Mouse (Mus musculus) monocyte, adult 5-6 weeks (primary cell): ENCODE data around the gene Derl3. TPM values are rescaled to one million over a fixed set of nuclear protein-coding genes. Genes with fewer than 3 reads are reported as not detected.
"Not testable (repeated sequence)": the region's sequence is repeated elsewhere in the genome, so short reads cannot be mapped to it uniquely, and the experiment has no call there.

Experiments
- ATAC-seq: fragments of 153-309, 156-312 bp; replicated peaks from 2 replicates; pipeline ENCODE4 v1.8.0; 2017; ENCODE audit warnings: mild to moderate bottlenecking; ENCODE audit not compliant: low TSS enrichment, insufficient number of reproducible peaks, severe bottlenecking, poor library complexity, low FRiP score
- total RNA-seq: library from RNA; stranded (forward); fragments of 200-1000, 200-491, 200-594 nt; gene quantifications from 3 replicates; pipeline ENCODE4 v1.2.3, GENCODE M21; 2017

Derl3 gene
- total RNA-seq, 1 experiment from 2014 or later, result 2.7 TPM

DNA sequence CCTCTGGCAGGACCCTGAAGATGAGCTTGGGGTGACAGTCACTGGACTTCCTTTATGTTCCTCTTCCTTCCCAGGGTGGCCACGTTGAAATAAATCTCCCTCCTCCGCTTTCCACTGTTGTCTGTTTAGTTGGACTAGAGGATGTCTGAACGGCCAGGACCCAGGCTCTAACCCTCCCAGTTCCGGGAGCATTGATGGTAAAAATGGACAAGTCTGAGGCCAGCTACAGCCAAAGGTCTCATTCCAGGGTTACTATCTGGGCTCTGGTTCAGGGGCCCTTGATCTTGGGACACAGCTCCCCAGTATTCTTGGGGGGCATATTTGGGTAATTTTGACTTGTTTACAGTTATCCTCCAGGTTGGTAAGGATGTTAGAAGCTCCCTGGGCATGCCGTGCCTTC lies 31.6 kb upstream of the Derl3 start:
- ATAC-seq, result no peak

DNA sequence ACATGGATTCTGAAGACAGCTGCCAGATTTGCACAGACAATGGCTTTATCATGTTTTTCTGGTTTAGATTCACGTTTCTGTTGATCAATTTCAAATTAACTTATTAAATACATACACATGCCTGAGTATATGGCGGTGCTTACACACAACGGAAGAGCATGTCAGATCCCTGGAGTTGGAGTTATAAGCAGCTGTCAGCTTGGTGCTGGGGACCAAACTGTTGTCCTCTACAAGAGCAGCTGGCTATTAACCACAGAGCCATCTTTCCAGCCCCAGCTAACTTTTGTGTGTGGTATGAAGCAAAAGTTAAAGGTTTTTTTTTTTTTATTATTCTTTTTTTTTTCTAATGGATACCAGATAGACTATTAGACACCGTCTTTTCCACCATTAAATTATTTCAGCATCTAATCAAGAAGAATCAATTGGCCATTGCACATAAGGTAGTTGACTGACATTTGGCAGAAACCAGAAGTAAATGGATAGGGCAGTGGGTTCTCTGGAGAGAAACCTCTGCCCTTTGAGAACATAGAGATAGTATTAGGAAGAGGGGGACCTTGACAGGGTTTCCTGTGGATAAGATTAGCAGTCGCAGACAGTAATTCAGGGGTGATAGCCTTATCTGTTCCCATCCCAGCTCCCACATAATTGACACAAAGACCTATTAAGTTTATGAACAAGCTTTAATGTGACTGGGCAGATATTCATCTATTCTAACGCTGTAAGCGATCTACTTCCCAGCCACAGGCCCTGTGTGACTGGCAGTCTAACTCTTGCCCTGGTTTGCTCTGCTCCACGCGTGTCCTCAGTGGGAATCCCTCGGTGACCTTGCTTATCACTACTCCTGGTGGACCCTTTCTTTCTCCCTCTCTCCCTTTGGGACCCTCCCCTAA lies 20.9 kb upstream of the Derl3 start:
- no peak for ATAC-seq

DNA sequence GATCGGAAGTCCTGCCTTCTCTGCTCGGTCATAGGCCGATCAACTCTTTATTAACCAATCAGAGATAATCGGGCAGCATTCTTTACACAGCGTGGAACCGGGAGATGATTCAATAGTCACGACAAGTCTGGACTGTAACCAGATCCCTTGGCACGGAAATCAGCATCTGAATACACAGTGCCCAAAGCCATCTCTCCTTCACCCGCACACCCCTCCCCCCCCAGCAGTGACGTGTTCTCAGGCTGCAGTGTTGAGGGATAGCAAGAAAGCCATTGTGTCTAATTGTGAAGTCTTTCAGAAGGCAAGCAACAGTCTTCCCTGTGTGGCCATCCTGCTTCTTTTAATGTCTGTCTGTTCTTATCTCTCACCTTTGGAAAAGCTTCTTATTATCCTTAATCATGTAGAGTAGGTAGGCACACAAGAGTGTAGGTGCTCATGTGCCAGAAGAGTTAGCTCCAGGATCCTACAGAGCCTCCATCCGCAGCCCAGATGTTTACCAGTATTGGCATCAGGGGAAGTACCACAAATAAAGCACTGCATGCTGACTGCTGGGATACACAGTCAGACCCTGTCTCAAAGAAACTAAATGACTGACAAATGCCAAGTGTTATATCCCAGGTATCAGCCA lies 20.2 kb upstream of the Derl3 start:
- ATAC-seq, result peak; percentile 34; the same call in 1 of the 2 replicates

DNA sequence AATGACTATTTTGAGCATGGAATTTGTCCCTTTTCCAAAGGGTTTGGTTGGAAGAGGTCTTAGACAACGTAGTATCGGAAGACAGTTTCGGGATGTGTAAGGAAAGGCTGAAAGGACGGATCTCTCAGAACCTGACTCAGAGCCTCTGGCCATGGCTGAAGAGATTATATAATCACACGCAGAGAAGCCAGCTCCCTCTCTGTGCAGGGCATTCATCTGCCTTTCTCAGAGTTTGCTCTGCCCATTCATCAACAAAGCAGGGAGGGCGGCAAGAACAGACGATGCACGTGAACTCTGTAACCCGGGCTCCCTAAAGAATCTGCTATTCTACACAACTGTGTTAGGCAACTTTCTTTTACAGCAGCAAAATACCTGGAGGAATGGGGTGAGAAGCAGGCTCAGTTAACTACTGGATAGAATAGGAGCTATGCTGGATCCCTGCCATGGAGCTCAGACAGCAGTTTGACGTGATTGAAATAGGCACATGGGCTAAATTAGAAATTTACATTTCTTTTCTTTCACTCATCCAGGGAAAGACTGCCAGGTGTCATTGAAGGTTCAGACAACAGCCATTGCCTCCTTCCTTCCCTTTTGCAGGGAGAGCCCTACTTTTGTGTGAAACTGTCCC lies 19.6 kb upstream of the Derl3 start:
- ATAC-seq, result no peak

DNA sequence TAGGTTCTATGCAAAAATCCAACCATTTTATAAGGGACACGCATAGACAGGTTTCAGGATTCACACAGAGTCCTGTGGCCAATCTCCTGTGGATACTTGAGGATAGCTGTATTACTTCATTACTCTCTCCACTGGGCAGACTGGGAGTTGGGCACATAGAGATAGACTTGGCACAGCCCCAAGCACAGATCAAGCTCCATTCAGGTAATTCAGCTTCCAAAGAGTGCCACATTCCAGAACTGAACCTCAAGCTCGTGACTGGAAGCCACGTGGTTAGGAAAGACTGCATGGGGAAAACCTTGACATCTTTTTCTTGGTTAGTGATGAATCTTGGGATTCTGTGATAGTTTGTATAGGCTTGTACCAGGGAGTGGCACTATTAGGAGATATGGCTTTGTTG lies 14.4 kb upstream of the Derl3 start:
- no peak for ATAC-seq

DNA sequence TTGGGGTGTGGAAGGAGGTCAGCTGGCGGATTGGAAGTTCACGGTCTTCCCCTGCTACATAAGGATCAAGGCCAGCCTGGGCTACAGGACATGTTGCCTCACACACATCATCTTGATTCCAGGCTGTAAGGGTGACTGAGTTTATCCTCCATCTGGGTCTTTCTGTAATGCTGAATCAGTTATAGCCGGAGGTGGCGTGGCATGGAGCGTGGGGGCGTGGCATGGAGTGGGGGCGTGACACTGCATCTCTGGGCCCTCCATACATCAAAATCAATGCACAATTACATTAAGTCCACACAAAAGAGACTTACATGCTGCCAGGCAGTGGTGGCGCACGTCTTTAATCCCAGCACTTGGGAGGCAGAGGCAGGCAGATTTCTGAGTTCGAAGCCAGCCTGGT lies 12.9 kb upstream of the Derl3 start:
- ATAC-seq, result no peak

DNA sequence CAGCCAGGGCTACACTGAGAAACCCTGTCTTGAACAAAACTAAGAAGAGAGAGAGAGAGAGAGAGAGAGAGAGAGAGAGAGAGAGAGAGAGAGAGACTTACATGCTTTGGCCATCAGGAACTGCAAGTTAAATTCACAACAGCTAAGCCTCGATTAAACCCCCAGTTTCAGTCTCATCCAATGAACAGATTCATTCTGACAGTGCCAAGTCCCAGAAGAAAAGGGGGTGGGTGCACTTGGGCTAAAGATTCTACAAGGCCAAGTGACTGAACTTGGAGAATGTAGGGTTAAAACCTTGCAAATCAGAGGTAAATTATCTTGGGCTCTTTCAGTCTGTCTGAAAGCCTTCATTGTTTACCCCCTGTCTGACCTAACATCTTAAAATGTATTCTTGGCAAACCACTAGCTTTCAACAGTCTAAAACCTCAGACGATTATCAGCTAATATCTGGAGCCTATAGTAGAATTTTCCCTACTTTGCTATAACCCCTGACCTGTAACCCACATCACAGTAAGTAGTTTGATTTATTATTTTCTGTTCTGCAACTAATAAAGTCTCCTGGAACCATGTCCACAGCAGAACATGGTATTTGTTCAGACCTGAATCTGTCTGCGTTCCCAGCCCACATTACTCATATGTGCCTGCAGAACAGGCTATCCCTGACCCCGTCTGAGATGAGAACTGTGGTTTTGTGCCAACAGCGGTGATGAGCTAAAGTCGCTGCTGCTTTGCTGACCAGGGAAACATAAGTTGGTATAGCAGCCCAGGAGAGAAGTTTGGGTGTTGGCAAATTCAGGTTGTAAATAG lies 12.2 kb upstream of the Derl3 start:
- ATAC-seq, result no peak

DNA sequence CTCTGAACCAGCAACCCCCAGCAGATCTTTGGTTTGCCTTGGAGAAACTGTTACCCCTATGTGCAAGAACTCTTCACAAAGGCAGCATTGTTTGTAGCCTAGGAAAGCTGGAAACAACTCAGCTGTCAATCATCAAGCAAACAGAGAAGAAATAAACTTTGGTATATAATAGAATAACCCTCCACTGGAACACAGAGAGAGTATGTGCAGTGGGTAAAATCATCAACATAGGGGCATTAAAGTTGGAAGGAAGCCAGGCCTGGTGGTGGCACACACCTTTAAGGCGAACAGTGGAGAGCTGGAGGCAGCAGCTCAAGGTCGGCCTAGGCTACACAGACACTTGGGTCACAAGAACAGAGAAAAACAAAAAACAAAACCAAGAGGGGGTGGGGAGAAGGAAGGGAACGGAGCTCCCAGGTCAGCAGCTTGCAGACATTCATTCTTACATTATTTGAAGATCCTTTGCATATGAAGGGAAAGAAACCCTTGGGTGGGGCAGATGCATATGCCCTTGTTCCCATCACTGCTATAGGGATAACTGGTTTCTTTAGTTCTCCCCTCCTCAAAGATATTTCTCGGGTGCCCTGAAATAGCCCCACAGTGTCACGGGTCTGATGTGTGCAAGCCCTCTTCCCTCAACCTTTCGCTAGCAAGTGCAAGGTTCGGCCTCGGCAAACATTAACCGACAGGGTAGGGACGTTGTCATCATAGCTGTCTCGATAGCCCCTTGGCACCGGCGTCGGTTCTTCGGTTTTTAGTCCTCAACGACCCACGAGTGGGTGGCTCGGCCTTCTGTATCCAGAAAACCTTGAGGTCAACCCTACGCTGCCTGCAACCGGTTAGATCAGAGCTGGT lies 11.4 kb upstream of the Derl3 start:
- ATAC-seq, result no peak

DNA sequence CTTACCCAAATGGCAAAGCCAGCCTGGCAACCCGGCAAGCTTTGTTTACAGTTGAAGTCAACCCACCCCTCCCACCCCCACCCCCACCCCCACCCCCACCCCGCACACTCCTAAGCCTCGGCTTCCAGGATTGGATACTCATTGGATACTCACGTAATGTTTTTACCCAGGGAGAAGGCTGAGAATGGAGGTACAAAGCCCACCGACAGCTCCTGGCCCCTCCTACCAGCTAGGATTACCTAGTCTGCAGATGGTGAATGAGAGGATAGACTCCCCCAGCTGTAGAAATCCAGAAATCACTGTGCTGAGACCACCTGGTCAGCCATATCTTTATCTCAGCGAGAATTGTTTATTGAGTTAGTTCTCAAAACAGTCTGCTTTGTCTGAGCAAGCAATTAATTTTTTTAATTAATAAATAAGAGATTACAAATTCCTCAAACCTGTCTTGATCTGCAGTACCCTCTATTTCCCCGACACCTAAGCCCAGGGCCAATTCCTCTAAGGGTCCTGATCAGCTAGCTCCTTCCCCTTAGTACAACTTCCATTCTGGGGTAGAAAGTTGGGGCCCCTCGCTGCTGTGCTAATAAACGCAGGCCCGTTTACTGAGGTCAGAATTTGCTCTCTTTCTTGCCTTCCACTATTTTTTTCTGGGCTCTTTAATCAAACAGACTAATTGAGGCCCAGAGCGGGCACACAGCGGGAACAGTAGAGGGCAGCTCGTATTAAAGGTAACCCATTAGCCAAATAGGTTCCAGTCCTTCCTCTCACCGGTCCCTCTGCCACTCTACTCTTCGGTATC lies 10.6 kb upstream of the Derl3 start:
- no peak for ATAC-seq

DNA sequence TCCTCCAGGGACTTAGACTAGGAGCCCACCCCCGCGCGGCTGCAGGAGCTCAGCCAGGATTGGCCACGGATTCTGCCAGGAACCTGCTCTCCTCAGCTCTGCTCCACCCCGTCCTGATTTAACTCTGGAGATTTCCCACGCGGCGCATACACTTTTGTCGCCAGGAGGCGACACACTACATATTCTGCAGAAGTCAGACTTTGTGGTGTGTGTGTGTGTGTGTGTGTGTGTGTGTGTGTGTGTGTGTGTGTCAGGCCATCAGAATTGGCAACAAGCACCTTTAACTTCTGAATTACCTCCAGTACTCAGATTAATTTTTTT lies 10.0 kb upstream of the Derl3 start:
- 0 out of 2 replicates have a peak, but pooled peaks have one; percentile 40 for ATAC-seq

DNA sequence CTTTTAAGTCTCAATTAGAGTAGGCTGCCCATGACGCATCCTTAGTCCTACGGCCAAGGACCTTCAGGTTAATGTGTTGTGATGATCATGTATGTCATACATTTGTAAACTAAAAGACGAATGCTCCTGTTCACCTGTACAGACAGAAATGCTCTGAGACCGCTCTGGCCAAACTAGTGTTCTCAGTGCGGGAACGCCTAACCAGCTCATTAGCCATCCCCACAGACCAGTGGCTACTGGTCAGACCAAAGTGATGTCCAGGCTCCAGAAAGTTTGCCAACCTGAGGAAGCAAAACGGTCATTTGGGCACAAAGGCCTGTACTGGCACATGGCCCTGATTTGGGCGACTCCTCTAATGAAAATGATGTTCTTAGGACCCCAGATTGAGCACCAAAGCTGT lies 8.5 kb upstream of the Derl3 start:
- no peak for ATAC-seq

DNA sequence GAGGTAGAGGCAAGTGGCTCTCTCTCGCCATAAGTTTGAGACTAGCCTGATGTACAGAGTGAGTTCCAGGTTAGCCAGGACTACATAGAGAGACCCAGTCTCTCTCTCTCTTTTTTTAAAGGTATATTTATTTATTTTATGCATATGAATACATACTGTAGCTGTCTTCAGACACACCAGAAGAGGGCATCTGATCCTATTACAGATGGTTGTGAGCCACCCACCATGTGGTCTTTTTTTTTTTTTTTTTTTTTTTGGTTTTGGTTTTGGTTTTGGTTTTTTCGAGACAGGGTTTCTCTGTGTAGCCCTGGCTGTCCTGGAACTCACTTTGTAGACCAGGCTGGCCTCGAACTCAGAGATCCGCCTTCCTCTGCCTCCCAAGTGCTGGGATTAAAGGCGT lies 5.7 kb upstream of the Derl3 start:
- ATAC-seq, result not testable (repeated sequence)

DNA sequence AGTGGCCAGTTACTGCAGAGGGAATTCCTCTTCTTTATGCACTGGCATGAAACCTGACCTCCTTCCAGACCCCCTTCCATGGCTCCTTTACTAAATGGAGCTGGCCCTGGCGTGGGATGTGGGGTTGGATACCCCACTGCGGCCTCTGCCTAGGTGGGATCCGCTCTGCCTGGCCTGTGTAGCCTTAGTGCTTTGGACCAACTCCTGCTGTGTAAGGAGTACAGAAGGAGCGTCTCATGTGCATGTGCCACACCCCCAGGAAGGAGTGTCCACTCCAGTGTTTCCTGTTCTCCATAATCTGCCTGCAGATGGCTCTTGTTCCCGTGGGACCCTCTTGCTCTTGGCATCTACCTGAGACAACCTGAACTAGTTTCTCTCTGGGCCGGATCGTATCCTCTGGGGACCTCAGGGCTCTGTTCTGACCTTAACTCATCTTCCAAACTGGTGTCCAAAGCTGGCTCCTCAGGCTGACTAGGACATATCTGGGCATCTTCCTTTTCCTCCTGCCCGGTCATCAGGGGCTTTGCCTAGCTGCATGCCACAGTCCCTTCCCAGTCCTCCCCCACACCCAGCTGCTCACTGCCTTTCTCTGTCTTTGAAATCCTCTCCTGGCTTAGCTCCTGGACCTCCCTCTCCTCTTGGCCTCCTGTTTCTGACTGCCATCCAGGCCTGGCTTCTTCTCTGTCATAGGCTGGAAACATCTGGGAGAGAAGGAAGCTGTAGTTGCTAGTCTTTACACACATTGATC lies 3.6 kb upstream of the Derl3 start:
- no peak for ATAC-seq

DNA sequence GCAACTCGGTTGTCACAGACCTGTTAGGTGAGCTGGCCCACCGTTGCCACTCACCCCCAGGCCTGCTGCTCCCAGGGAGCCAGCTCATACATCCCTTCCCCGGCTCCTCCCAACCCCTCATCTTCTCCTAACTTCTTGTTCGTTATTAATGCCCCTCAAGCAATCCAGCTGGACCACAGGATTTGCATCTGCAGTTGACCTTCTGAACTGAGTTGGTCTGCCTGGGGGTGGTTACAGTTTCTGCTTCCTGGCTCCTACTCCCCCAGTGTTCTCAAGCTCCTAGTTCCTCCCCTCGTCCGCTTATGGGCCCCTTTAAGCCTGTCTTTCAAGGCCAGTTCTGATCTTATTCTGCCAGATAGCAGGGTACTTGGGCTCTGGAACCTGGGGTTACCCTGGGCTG lies 1.4 kb downstream of the Derl3 start:
- no peak for ATAC-seq

DNA sequence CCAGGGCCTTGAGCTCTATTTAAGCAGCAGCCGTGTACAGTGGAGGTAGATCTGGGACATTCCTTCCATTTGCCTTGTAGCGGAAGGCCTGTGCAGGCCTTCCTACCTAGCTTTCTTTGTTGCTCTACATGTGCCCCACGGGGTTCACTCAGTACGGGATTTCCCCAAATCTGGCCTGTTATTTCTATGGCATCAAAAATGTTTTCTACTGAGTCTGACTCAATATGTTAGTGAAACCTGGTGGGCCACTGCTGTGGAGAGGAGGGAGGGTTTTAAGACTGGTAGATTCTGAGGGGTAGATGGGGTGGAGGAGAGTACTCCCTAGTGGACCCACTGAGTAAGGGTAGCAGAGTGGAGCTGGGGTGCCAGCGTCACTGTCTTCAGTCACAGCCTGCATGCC lies 2.5 kb downstream of the Derl3 start:
- ATAC-seq, result no peak

DNA sequence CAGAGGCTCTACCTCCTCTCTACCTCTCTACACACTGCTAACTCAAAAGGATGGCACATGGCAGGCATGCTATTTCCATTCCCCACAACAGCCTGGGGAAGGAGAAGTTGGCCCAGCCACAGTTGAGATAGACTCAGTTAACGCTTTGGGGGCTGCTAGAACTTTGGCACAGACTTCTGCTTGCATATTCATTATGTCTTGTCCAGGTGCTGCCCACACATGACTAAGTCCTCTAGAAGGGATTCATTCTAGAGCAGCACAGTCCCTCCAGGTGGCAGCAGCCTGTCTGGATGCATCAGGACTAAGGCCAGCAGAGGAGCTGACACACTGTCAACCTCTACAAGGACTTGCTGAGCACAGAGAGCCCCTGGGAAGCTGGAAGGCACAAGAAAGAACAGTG lies 3.0 kb downstream of the Derl3 start:
- no peak for ATAC-seq

DNA sequence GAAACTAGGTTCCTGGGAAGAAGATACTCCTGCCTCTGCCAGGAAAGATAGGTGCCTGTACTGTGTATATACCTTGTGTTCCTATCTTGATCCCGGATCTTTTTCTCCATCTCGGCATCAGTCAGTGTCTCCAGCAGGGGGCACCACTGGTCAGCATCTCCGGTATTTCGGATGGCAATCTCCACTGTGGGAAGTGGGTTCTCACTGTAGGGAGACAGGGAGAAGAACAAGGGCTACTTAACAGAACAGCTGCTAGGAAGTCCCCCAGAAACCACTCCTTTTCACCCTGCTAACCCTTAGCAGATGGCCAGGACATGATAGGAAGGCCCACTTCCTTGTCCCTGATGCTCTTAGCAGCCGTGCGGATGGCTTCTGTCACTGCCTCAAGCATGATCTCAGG lies 4.2 kb downstream of the Derl3 start:
- ATAC-seq, result no peak
